Mouse (Mus musculus): Measurements from ENCODE around the gene Ccdc163.

DNA sequence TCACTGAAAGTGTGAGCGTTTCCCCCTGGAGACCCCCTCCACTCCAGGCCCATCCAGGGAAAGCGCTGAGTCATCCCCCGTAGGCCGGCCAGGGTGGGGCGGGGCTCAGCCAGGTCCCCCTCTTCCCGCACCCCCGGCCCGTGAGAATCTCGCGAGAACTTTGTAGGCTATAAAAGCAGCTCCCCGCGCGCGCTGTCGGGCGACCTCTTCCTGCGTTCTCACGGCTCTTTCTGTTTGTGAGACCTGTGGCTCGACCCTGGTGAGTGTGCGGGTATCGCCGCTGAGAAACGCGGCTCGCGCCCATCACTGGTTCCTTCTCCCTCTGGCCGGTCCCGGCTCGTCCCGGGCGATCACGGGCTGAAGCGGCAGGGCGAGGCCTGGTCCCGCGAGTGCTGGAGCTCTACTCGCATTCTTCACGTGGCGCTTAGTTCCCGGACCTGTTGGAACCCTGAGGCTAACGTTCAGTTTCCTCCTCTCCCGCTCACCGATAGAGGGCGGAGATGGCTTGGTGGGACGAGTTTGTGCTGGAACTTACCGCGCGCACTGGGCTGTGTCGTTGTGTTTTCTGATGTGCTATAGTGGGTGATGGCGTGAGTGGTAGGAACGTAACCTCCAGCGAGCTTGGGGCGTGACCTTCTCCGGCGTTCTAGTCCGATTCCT is 22.8 kb upstream of the Ccdc163 start, which contains the start of gene Prdx1:
- TF ChIP-seq CTCF (IDR thresholded peaks at IDR 0.05; ENCODE audit: borderline replicate concordance, extremely low read depth, insufficient read depth, insufficient read length) = peak; percentile 89
- TF ChIP-seq POLR2A (IDR thresholded peaks at IDR 0.05; ENCODE audit: borderline replicate concordance, extremely low read depth, insufficient read depth, insufficient read length, poor library complexity, severe bottlenecking) = peak; percentile 82; the same call in 1 of the 2 replicates

All from brain, embryonic 14.5 days (tissue).